8 mouse cellular contexts compared by ENCODE assay signal in the genomic region with DNA sequence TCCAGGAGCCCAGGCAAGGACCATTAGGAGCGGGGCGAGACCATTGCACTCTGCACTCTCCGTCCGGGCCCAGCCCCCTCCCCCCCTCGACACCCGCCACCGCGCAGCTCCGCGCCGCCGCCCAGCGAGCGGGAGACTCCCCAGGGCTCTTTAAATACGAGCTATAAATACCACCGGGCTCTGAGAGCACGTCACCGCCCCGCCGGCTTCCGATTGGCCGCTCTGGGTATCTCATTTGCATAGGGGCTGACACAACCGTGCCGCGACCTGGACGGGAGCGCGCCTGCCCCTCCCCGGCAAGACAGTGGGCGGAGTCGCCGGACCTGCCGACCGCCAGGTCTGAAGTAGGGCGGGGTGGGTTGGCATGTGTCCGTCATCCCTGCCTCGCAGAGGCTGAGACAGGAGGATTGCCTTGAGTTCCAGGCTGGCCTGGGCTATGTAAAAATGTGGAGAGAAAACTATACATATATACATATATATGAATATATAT.
A peak's percentile ranks its signal among the peaks of the same experiment; 100 is the strongest.
DNase-seq lines count a peak whose midpoint lies in the region; ATAC-seq and TF ChIP-seq lines count a peak whose summit lies in the region.

No protein-coding gene starts in this region.

- peak overlapping the region; percentile 49 for H3K4me3 ChIP-seq in cortical plate, adult 2 months (ENCODE audit: insufficient read depth, low read length)

- peak; percentile 91 for DNase-seq in gastrocnemius, postnatal 10 days
- DNase-seq in induced T-regulatory cell, adult 2 months (ENCODE audit: low read depth): peak; percentile 98
- DNase-seq in left cerebral cortex, postnatal 10 days (ENCODE audit: extremely low spot score in 1 of 2, low spot score in 2 of 2): peak; percentile 93 to 98
- peak; percentile 92 for DNase-seq in right cerebral cortex, postnatal 25 days
- DNase-seq in urinary bladder, postnatal 4 days (ENCODE audit: low spot score in 2 of 2): peak; percentile 93 to 94

- no peak for TF ChIP-seq CTCF in cortical plate, adult 2 months (IDR thresholded peaks at IDR 0.05; ENCODE audit: extremely low read depth, insufficient read depth, low read length)

- peak overlapping the region; percentile 79; the same call in 1 of the 2 replicates for H3K27ac ChIP-seq in cortical plate, adult 2 months (ENCODE audit: insufficient read depth, low read length)

- H3K4me1 ChIP-seq in cortical plate, adult 2 months (ENCODE audit: control insufficient read depth, insufficient read depth, low read length): no peaks in the 10 kb centered on the region

- TF ChIP-seq POLR2A in cortical plate, adult 2 months (IDR thresholded peaks at IDR 0.05; ENCODE audit: extremely low read depth, insufficient read depth, low read length): peak; percentile 68

- peak; percentile 86 for ATAC-seq in activated CD4-positive, CD25-positive, alpha-beta regulatory T cell, adult 4 months
- ATAC-seq in megakaryocyte-erythroid progenitor cell, adult 5-6 weeks (replicated peaks; ENCODE audit: low FRiP score, low TSS enrichment, poor library complexity, severe bottlenecking): peak; percentile 92

- intact Hi-C loops in left cerebral cortex, postnatal 10 days (cut with DNase I): loop anchor here (2.0 to 5.0 kb wide), 3 partner anchors 34 to 253 kb away; no protein-coding TSS in a partner anchor

Comparison
In these comparisons a context has a peak if more than half of its experiments do, and no peak if none do; other contexts are left out.
1. Peak in every context shown above with its lines: DNase-seq, ATAC-seq, H3K4me3 ChIP-seq and H3K27ac ChIP-seq.